Mouse (Mus musculus) limb, embryonic 13.5 days (tissue): ENCODE data around the gene Syt2. TPM values are rescaled to one million over a fixed set of nuclear protein-coding genes. Genes with fewer than 3 reads are reported as not detected.

Experiments used
- ATAC-seq: fragments of 200-750 bp; cut with Nextera tagmentation; 2 replicates; pipeline ENCODE4 v1.8.0; 2017; ENCODE audit warnings: low read depth, moderate number of reproducible peaks, moderate TSS enrichment; ENCODE audit not compliant: low FRiP score
- H3K27ac ChIP-seq: fragments of 300-500 bp; sonication (generic); 2 replicates; pipeline ENCODE4 v1.5.1; 2015; ENCODE audit warnings: inconsistent platforms, mild to moderate bottlenecking, moderate library complexity
- H3K27me3 ChIP-seq: fragments of 300-500 bp; sonication (generic); 2 replicates; pipeline ENCODE4 v1.6.1; 2015; ENCODE audit warnings: mild to moderate bottlenecking, inconsistent platforms
- H3K36me3 ChIP-seq: fragments of 300-500 bp; sonication (generic); 2 replicates; pipeline ENCODE4 v1.6.1; 2015; ENCODE audit warnings: inconsistent platforms, mild to moderate bottlenecking, moderate library complexity
- H3K4me1 ChIP-seq: fragments of 300-500 bp; sonication (generic); 2 replicates; pipeline ENCODE4 v1.6.1; 2015; ENCODE audit warnings: inconsistent platforms
- H3K4me2 ChIP-seq: fragments of 300-500 bp; sonication (generic); replicated peaks from 2 replicates; pipeline ENCODE4 v1.6.1; 2015; ENCODE audit warnings: inconsistent platforms, mild to moderate bottlenecking, moderate library complexity
- H3K4me3 ChIP-seq: fragments of 300-500 bp; sonication (generic); 2 replicates; pipeline ENCODE4 v1.5.1; 2015; ENCODE audit warnings: moderate library complexity, mild to moderate bottlenecking, inconsistent platforms
- H3K9ac ChIP-seq: fragments of 300-500 bp; sonication (generic); 2 replicates; pipeline ENCODE4 v1.6.1; 2015; ENCODE audit warnings: mild to moderate bottlenecking, inconsistent platforms
- H3K9me3 ChIP-seq: fragments of 300-500 bp; sonication (generic); 2 replicates; pipeline ENCODE4 v1.6.1; 2016; ENCODE audit warnings: inconsistent platforms
- WGBS: fragments of 180-500 bp; shearing (Covaris S2); methylation state at CpG from one replicate; pipeline ENCODE4 v1.1.7; 2015; 5-methylcytosine and 5-hydroxymethylcytosine counted together
- polyA plus RNA-seq: library from polyadenylated mRNA; unstranded; fragments of >200 nt; fragmentation: Nextera tagmentation; extraction: Ambion mirVana; gene quantifications from 2 replicates; pipeline ENCODE4 v1.2.1, GENCODE M21; 2015

Syt2 gene
- polyA plus RNA-seq, 1 experiment from 2014 or later, result 0.32 TPM

GRCm38 (mm10) chr1:134725276-134725675 is 78.8 kb downstream of the Syt2 start:
- 43% methylated on average over 5 of the region's 5 CpGs for WGBS

GRCm38 (mm10) chr1:134726480-134726879 is 80.0 kb downstream of the Syt2 start:
- Histone ChIP-seq H3K27ac (no peak overlapping the region), H3K9ac (no peak overlapping the region), H3K9me3 (no peaks in the 10 kb centered on the region), H3K4me1 (no peaks in the 10 kb centered on the region), H3K4me3 (no peak overlapping the region), H3K36me3 (no peaks in the 10 kb centered on the region), H3K4me2 (no peak overlapping the region), H3K27me3 (no peaks in the 10 kb centered on the region)
- whole genome bisulfite sequencing, result 87% methylated on average over 7 of the region's 7 CpGs
- no peak for ATAC-seq

More at GRCm38 (mm10) chr1:134725276-134725675, 78.8 kb downstream of the Syt2 start:
- no peak for ATAC-seq
- no peaks in the 10 kb centered on the region for H3K9me3 ChIP-seq
- no peak overlapping the region for H3K4me2 ChIP-seq
- H3K27ac ChIP-seq, result no peak overlapping the region
- no peak overlapping the region for H3K4me3 ChIP-seq
- no peaks in the 10 kb centered on the region for H3K27me3 ChIP-seq
- no peaks in the 10 kb centered on the region for H3K4me1 ChIP-seq
- H3K9ac ChIP-seq, result no peak overlapping the region
- H3K36me3 ChIP-seq, result no peaks in the 10 kb centered on the region

GRCm38 (mm10) chr1:134727256-134727655 is 80.8 kb downstream of the Syt2 start:
- H3K4me2 ChIP-seq, result no peak overlapping the region
- H3K36me3 ChIP-seq, result no peaks in the 10 kb centered on the region
- no peak overlapping the region for H3K9ac ChIP-seq
- no peaks in the 10 kb centered on the region for H3K9me3 ChIP-seq
- H3K27me3 ChIP-seq, result no peaks in the 10 kb centered on the region
- H3K4me1 ChIP-seq, result no peaks in the 10 kb centered on the region
- WGBS, result 70% methylated on average over 8 of the region's 8 CpGs
- no peak for ATAC-seq
- H3K4me3 ChIP-seq, result no peak overlapping the region
- no peak overlapping the region for H3K27ac ChIP-seq

GRCm38 (mm10) chr1:134733659-134734058 is 87.2 kb downstream of the Syt2 start:
- WGBS, result 76% methylated on average over 5 of the region's 5 CpGs
- Histone ChIP-seq H3K4me1 (no peaks in the 10 kb centered on the region), H3K4me2 (no peak overlapping the region), H3K9ac (no peak overlapping the region), H3K36me3 (no peaks in the 10 kb centered on the region), H3K27ac (no peak overlapping the region), H3K9me3 (no peaks in the 10 kb centered on the region), H3K27me3 (no peaks in the 10 kb centered on the region), H3K4me3 (no peak overlapping the region)
- ATAC-seq, result no peak

GRCm38 (mm10) chr1:134737463-134737862 is 91.0 kb downstream of the Syt2 start:
- Histone ChIP-seq H3K4me2 (no peak overlapping the region), H3K4me3 (no peak overlapping the region), H3K9ac (no peak overlapping the region), H3K9me3 (no peaks in the 10 kb centered on the region), H3K27ac (no peak overlapping the region), H3K36me3 (no peaks in the 10 kb centered on the region), H3K27me3 (no peaks in the 10 kb centered on the region), H3K4me1 (no peaks in the 10 kb centered on the region)
- WGBS, result 73% methylated on average over 9 of the region's 9 CpGs
- no peak for ATAC-seq

- Histone ChIP-seq H3K4me3 (no peak overlapping the region), H3K36me3 (no peaks in the 10 kb centered on the region), H3K4me1 (no peaks in the 10 kb centered on the region), H3K27ac (no peak overlapping the region), H3K9me3 (no peaks in the 10 kb centered on the region), H3K27me3 (0 out of 2 replicates have a peak, but pooled peaks cover under 1% of the 10 kb centered on the region), H3K4me2 (no peak overlapping the region), H3K9ac (no peak overlapping the region)
- no peak for ATAC-seq
- WGBS, result 79% methylated on average over 6 of the region's 6 CpGs
Observed at GRCm38 (mm10) chr1:134741433-134741832, 95.0 kb downstream of the Syt2 start.

GRCm38 (mm10) chr1:134741946-134742661 is 95.6 kb downstream of the Syt2 start:
- WGBS, result 77% methylated on average over 7 of the region's 7 CpGs
- H3K27me3 ChIP-seq, result 0 out of 2 replicates have a peak, but pooled peaks cover 5% of the 10 kb centered on the region
- ATAC-seq, result no peak
- H3K4me2 ChIP-seq, result no peak overlapping the region
- no peak overlapping the region for H3K27ac ChIP-seq
- no peak overlapping the region for H3K9ac ChIP-seq
- no peaks in the 10 kb centered on the region for H3K36me3 ChIP-seq
- no peak overlapping the region for H3K4me3 ChIP-seq
- H3K4me1 ChIP-seq, result no peaks in the 10 kb centered on the region
- H3K9me3 ChIP-seq, result no peaks in the 10 kb centered on the region

- ATAC-seq, result no peak; the same call in 1 of the 2 replicates
- Histone ChIP-seq H3K36me3 (no peaks in the 10 kb centered on the region), H3K27me3 (peaks cover 13% of the 10 kb centered on the region; the same call in 1 of the 2 replicates), H3K4me2 (no peak overlapping the region), H3K27ac (no peak overlapping the region), H3K4me1 (peaks cover 14% of the 10 kb centered on the region), H3K9me3 (no peaks in the 10 kb centered on the region), H3K9ac (no peak overlapping the region), H3K4me3 (no peak overlapping the region)
- WGBS, result 53% methylated on average over 6 of the region's 6 CpGs
Observed at GRCm38 (mm10) chr1:134745648-134746047, 99.2 kb downstream of the Syt2 start.

- H3K27ac ChIP-seq, result no peak overlapping the region
- peak overlapping the region; percentile 39 for H3K4me2 ChIP-seq
- H3K4me1 ChIP-seq, result peaks cover 26% of the 10 kb centered on the region
- H3K9ac ChIP-seq, result no peak overlapping the region
- H3K27me3 ChIP-seq, result peaks cover 13% of the 10 kb centered on the region; the same call in 1 of the 2 replicates
- no peak overlapping the region for H3K4me3 ChIP-seq
- ATAC-seq, result no peak
- no peaks in the 10 kb centered on the region for H3K36me3 ChIP-seq
- no peaks in the 10 kb centered on the region for H3K9me3 ChIP-seq
- 19% methylated on average over 23 of the region's 23 CpGs for WGBS
Observed at GRCm38 (mm10) chr1:134747236-134748174, 101.0 kb downstream of the Syt2 start.

- Histone ChIP-seq H3K4me3 (no peak overlapping the region), H3K4me1 (peaks cover 50% of the 10 kb centered on the region), H3K4me2 (no peak overlapping the region), H3K9me3 (no peaks in the 10 kb centered on the region), H3K9ac (no peak overlapping the region), H3K36me3 (no peaks in the 10 kb centered on the region), H3K27ac (no peak overlapping the region), H3K27me3 (peaks cover 13% of the 10 kb centered on the region; the same call in 1 of the 2 replicates)
- 68% methylated on average over 7 of the region's 7 CpGs for WGBS
- ATAC-seq, result no peak
Observed at GRCm38 (mm10) chr1:134749889-134750288, 103.4 kb downstream of the Syt2 start.

GRCm38 (mm10) chr1:134752447-134752846 is 106.0 kb downstream of the Syt2 start:
- no peak for ATAC-seq
- 70% methylated on average over 5 of the region's 5 CpGs for WGBS
- Histone ChIP-seq H3K36me3 (no peaks in the 10 kb centered on the region), H3K27me3 (peaks cover 6% of the 10 kb centered on the region; the same call in 1 of the 2 replicates), H3K9me3 (no peaks in the 10 kb centered on the region), H3K4me3 (no peak overlapping the region), H3K4me2 (no peak overlapping the region), H3K4me1 (peaks cover 65% of the 10 kb centered on the region), H3K9ac (no peak overlapping the region), H3K27ac (no peak overlapping the region)
